Comparison of ENCODE assay signal across 9 mouse cellular contexts in the genomic region with DNA sequence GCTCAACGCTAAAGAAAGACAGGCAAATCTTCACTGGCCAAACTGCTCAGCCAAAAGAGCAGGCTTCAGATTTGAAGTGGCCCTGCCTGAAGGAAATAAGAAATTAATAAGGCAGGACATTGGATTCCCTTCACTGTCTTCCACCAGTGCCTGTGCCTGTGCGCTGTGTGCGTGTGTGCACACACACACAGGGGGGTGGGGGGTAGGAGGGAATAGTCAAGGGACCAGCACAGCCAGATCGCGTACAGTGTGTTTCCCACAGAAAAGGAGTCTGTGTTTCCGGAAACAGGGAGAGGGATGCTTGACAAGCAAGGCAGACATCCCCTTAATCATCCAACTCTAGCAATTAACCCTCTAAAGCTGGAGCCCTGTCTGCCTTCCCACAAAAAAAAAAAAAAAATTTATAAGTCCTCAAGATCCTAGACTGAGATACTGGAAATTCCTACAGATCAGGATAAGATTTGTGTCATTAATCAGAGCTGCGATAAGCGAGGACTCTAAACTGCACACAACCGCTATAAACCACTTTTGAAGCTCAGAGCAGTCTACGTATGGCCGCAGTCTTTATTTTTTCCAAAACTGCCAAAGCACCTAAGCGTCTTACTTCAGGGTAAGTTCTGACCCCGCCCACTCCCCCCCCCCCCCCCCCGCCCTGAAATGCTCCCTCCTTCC. TPM values are rescaled to one million over a fixed set of nuclear protein-coding genes. Genes with fewer than 3 reads are reported as not detected.
A peak's percentile ranks its signal among the peaks of the same experiment; 100 is the strongest.
DNase-seq lines count a peak whose midpoint lies in the region; ATAC-seq and TF ChIP-seq lines count a peak whose summit lies in the region.
"Had no signal": no experiment of that assay in that cellular context is flagged by ENCODE, and none has a peak within 500 bp of the region (broad histone marks: within the 10 kb centered on the region; RNA-seq: fewer than 3 reads in every experiment).

No protein-coding gene starts in this region.

- WGBS in liver, embryonic 11.5 days = 30% methylated on average over 14 of the region's 14 CpGs
- 37% methylated on average over 14 of the region's 14 CpGs for WGBS in liver, postnatal 0 days (ENCODE audit: insufficient replicate concordance)
- 32% methylated on average over 14 of the region's 14 CpGs for whole genome bisulfite sequencing in forebrain, embryonic 14.5 days
- WGBS in limb, embryonic 10.5 days = 43% methylated on average over 13 of the region's 14 CpGs
- 19% methylated on average over 14 of the region's 14 CpGs for WGBS in stomach, embryonic 14.5 days
- WGBS in cerebellum, adult 2 months = 39% methylated on average over 14 of the region's 14 CpGs

- H3K4me1 ChIP-seq in liver, embryonic 11.5 days (replicated peaks; ENCODE audit: control insufficient read depth, insufficient read depth, low read length) = no peaks in the 10 kb centered on the region
- H3K4me1 ChIP-seq in liver, postnatal 0 days (ENCODE audit: insufficient read depth) = no peaks in the 10 kb centered on the region
- H3K4me1 ChIP-seq in forebrain, embryonic 14.5 days (ENCODE audit: control insufficient read depth, insufficient read depth, low read length) = no peaks in the 10 kb centered on the region
- H3K4me1 ChIP-seq in limb, embryonic 10.5 days = peaks cover 11% of the 10 kb centered on the region
- no peaks in the 10 kb centered on the region for H3K4me1 ChIP-seq in stomach, embryonic 14.5 days (ENCODE audit: control insufficient read depth, insufficient read depth, low read length)
- H3K4me1 ChIP-seq in cerebellum, adult 2 months (ENCODE audit: control insufficient read depth, insufficient read depth, low read length) = no peaks in the 10 kb centered on the region; the same call in 1 of the 2 replicates
- H3K4me1 ChIP-seq: liver, embryonic 15.5 days had no signal

- TF ChIP-seq CTCF in liver, postnatal 0 days (IDR thresholded peaks at IDR 0.05; ENCODE audit: low read depth) = no peak
- no peak for TF ChIP-seq CTCF in cerebellum, adult 2 months (IDR thresholded peaks at IDR 0.05; ENCODE audit: borderline replicate concordance, insufficient read depth, low read depth, low read length)

- H3K9me3 ChIP-seq in liver, embryonic 11.5 days (ENCODE audit: control insufficient read depth, low read length) = no peaks in the 10 kb centered on the region
- H3K9me3 ChIP-seq in liver, postnatal 0 days (ENCODE audit: low read length) = no peaks in the 10 kb centered on the region
- H3K9me3 ChIP-seq in forebrain, embryonic 14.5 days (replicated peaks; ENCODE audit: control insufficient read depth, low read length) = no peaks in the 10 kb centered on the region
- no peaks in the 10 kb centered on the region for H3K9me3 ChIP-seq in limb, embryonic 10.5 days (replicated peaks)
- H3K9me3 ChIP-seq in stomach, embryonic 14.5 days (ENCODE audit: control insufficient read depth, low read depth, low read length) = no peaks in the 10 kb centered on the region
- H3K9me3 ChIP-seq: liver, embryonic 15.5 days had no signal

- DNase-seq in liver, embryonic 11.5 days (ENCODE audit: low spot score) = no peak
- DNase-seq in liver, postnatal 0 days = no peak
- no peak for DNase-seq in forebrain, embryonic 14.5 days (ENCODE audit: low spot score)
- DNase-seq in limb, embryonic 10.5 days (ENCODE audit: low spot score) = no peak
- DNase-seq in cerebellum, postnatal 25 days = no peak
- no peak for DNase-seq in cerebellum, adult 2 months

- H3K27ac ChIP-seq in liver, embryonic 11.5 days (ENCODE audit: low read depth, low read length) = no peak overlapping the region
- no peak overlapping the region for H3K27ac ChIP-seq in liver, postnatal 0 days (ENCODE audit: low read depth)
- no peak overlapping the region for H3K27ac ChIP-seq in forebrain, embryonic 14.5 days (ENCODE audit: low read depth, low read length)
- H3K27ac ChIP-seq in limb, embryonic 10.5 days = no peak overlapping the region
- no peak overlapping the region for H3K27ac ChIP-seq in stomach, embryonic 14.5 days (ENCODE audit: low read length)
- no peak overlapping the region for H3K27ac ChIP-seq in cerebellum, adult 2 months (ENCODE audit: insufficient read depth, low read length)
- H3K27ac ChIP-seq: liver, embryonic 15.5 days had no signal

- TF ChIP-seq EP300 in liver, postnatal 0 days (IDR thresholded peaks at IDR 0.05; ENCODE audit: low read depth) = no peak

- H3K4me2 ChIP-seq in liver, embryonic 11.5 days = peak overlapping the region; percentile 51
- H3K4me2 ChIP-seq in liver, postnatal 0 days (ENCODE audit: low read depth, low read length) = no peak overlapping the region
- peak overlapping the region; percentile 49 for H3K4me2 ChIP-seq in forebrain, embryonic 14.5 days (ENCODE audit: low read length)
- peak overlapping the region; percentile 55 for H3K4me2 ChIP-seq in stomach, embryonic 14.5 days (replicated peaks; ENCODE audit: low read depth, low read length)

- H3K27me3 ChIP-seq in liver, embryonic 11.5 days (replicated peaks; ENCODE audit: control insufficient read depth, insufficient read depth, low read length) = no peaks in the 10 kb centered on the region
- H3K27me3 ChIP-seq in liver, postnatal 0 days (ENCODE audit: insufficient read depth, low read length) = no peaks in the 10 kb centered on the region; the same call in 1 of the 2 replicates
- no peaks in the 10 kb centered on the region for H3K27me3 ChIP-seq in forebrain, embryonic 14.5 days (replicated peaks; ENCODE audit: control insufficient read depth, insufficient read depth, low read length)
- no peaks in the 10 kb centered on the region for H3K27me3 ChIP-seq in limb, embryonic 10.5 days (ENCODE audit: low read depth, poor library complexity, severe bottlenecking)
- H3K27me3 ChIP-seq in stomach, embryonic 14.5 days (ENCODE audit: control insufficient read depth, insufficient read depth, low read length) = no peaks in the 10 kb centered on the region
- no peaks in the 10 kb centered on the region for H3K27me3 ChIP-seq in cerebellum, adult 2 months (ENCODE audit: control insufficient read depth, insufficient read depth, low read length)
- H3K27me3 ChIP-seq: liver, embryonic 15.5 days had no signal

- no peak for ATAC-seq in liver, embryonic 11.5 days (replicated peaks; ENCODE audit: low FRiP score)
- no peak for ATAC-seq in liver, postnatal 0 days
- ATAC-seq in forebrain, embryonic 14.5 days = peak; percentile 47; the same call in 1 of the 2 replicates
- ATAC-seq in stomach, embryonic 14.5 days (ENCODE audit: insufficient number of reproducible peaks, insufficient read depth, low FRiP score, low read depth) = no peak; the same call in 1 of the 2 replicates

- no peak overlapping the region for H3K9ac ChIP-seq in liver, embryonic 11.5 days (ENCODE audit: low read depth, low read length)
- H3K9ac ChIP-seq in liver, postnatal 0 days (replicated peaks) = no peak overlapping the region
- H3K9ac ChIP-seq in forebrain, embryonic 14.5 days (ENCODE audit: low read length) = no peak overlapping the region
- no peak overlapping the region for H3K9ac ChIP-seq in stomach, embryonic 14.5 days (replicated peaks; ENCODE audit: low read depth, low read length)
- H3K9ac ChIP-seq: liver, embryonic 15.5 days had no signal

- H3K36me3 ChIP-seq in liver, embryonic 11.5 days (ENCODE audit: control insufficient read depth, insufficient read depth, low read length) = no peaks in the 10 kb centered on the region
- H3K36me3 ChIP-seq in liver, postnatal 0 days (replicated peaks; ENCODE audit: insufficient read depth, low read length) = no peaks in the 10 kb centered on the region
- no peaks in the 10 kb centered on the region for H3K36me3 ChIP-seq in forebrain, embryonic 14.5 days (ENCODE audit: control insufficient read depth, insufficient read depth, low read length)
- no peaks in the 10 kb centered on the region for H3K36me3 ChIP-seq in limb, embryonic 10.5 days
- H3K36me3 ChIP-seq in stomach, embryonic 14.5 days (ENCODE audit: control insufficient read depth, insufficient read depth, low read length) = no peaks in the 10 kb centered on the region
- H3K36me3 ChIP-seq: liver, embryonic 15.5 days had no signal

- H3K4me3 ChIP-seq in liver, embryonic 11.5 days (ENCODE audit: low read depth, low read length) = no peak overlapping the region
- H3K4me3 ChIP-seq in liver, postnatal 0 days (ENCODE audit: low read depth, low read length) = no peak overlapping the region
- no peak overlapping the region for H3K4me3 ChIP-seq in forebrain, embryonic 14.5 days (ENCODE audit: low read depth, low read length)
- H3K4me3 ChIP-seq in limb, embryonic 10.5 days = peak overlapping the region; percentile 46
- H3K4me3 ChIP-seq in stomach, embryonic 14.5 days (ENCODE audit: low read depth, low read length) = peak overlapping the region; percentile 12
- H3K4me3 ChIP-seq in cerebellum, adult 2 months (replicated peaks; ENCODE audit: insufficient read depth, low read depth, low read length) = no peak overlapping the region
- H3K4me3 ChIP-seq: liver, embryonic 15.5 days had no signal

- no peak for TF ChIP-seq POLR2A in cerebellum, adult 2 months (IDR thresholded peaks at IDR 0.05; ENCODE audit: borderline replicate concordance, insufficient read depth, low read length)

RNA-seq across cellular contexts. Expression of gene Tmco5, which starts 15.0 kb away (rescaled TPM):
- not detected in 2 replicates for polyA plus RNA-seq in liver, embryonic 11.5 days (2014; fragmentation: Nextera tagmentation; extraction: Ambion mirVana)
- not detected in 2 replicates for polyA plus RNA-seq in liver, postnatal 0 days (2015; fragmentation: Nextera tagmentation; extraction: Ambion mirVana)
- not detected in 2 replicates for polyA plus RNA-seq in forebrain, embryonic 14.5 days (2014; fragmentation: Nextera tagmentation; extraction: Ambion mirVana)
- not detected in 2 replicates for polyA plus RNA-seq in limb, embryonic 10.5 days (2016; fragmentation: Nextera tagmentation; extraction: Ambion mirVana)
- not detected in 2 replicates for polyA plus RNA-seq in stomach, embryonic 14.5 days (2014; fragmentation: Nextera tagmentation; extraction: Ambion mirVana)
- polyA plus RNA-seq in cerebellum, adult 2 months (2012; rRNA removed) = not detected in 2 replicates
- polyA plus RNA-seq: inflammation-experienced regulatory T-cells, adult 6 months; liver, embryonic 15.5 days had no signal

Comparison
In these comparisons a context has a peak if more than half of its experiments do, and no peak if none do; other contexts are left out.
1. H3K4me3 ChIP-seq: peak in limb, embryonic 10.5 days (single experiment) and stomach, embryonic 14.5 days (single experiment); none in liver, embryonic 11.5 days (single experiment), liver, postnatal 0 days (single experiment), forebrain, embryonic 14.5 days (single experiment) and cerebellum, adult 2 months (single experiment).